Mouse (Mus musculus): Measurements from ENCODE around the gene Pramel5. TPM values are rescaled to one million over a fixed set of nuclear protein-coding genes. Genes with fewer than 3 reads are reported as not detected.
"Not testable (repeated sequence)": the region's sequence is repeated elsewhere in the genome, so short reads cannot be mapped to it uniquely, and the experiment has no call there.

The Pramel5 gene
- not detected in 2 replicates for polyA plus RNA-seq (2015; fragmentation: Nextera tagmentation; extraction: Ambion mirVana)

DNA sequence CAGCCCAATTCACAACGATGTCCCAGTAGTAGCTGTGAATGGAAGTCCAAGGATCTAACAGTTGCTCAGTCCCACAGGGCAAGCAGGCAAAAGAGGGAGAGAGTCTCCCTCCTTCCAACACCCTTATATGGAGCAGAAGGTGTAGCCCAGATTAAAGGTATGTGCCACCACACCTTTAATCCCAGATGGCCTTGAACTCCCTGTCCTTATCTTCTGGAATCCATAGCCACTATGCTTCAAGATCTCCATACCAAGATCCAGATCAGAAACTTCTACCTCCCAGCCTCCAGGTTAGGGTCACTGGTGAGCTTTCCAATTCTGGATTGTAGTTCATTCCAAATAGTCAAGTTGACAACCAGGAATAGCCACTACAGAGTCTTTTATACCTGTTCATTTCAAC, at the start of gene Pramel5:
TSS of gene Pramel5 (minus strand) at position 101 of the 400 bp plus-strand sequence.
- H3K36me3 ChIP-seq (ENCODE audit: control insufficient read depth, insufficient read depth, low read length); ATAC-seq: not testable (repeated sequence)
- WGBS, result 73% methylated on average over 1 of the region's 1 CpGs

GRCm38 (mm10) chr4:144329949-144330348, 49.7 kb upstream of the Pramel5 start, which contains the start of gene Gm13128:
Gm13128 (plus strand) TSS chr4:144330249.
- not testable (repeated sequence) for ATAC-seq; H3K9me3 ChIP-seq (ENCODE audit: control insufficient read depth, low read length); H3K27me3 ChIP-seq (replicated peaks; ENCODE audit: control insufficient read depth, insufficient read depth, low read length); H3K36me3 ChIP-seq (ENCODE audit: control insufficient read depth, insufficient read depth, low read length); H3K9ac ChIP-seq (ENCODE audit: low read depth, low read length); H3K4me3 ChIP-seq (ENCODE audit: low read length); H3K27ac ChIP-seq (ENCODE audit: low read length); H3K4me1 ChIP-seq (ENCODE audit: control insufficient read depth, insufficient read depth, low read length); H3K4me2 ChIP-seq (ENCODE audit: low read depth, low read length)
- 52% methylated on average over 4 of the region's 4 CpGs for WGBS

More for the DNA sequence above, at the start of gene Pramel5:
- H3K4me3 ChIP-seq (ENCODE audit: low read length); H3K4me1 ChIP-seq (ENCODE audit: control insufficient read depth, insufficient read depth, low read length); H3K27ac ChIP-seq (ENCODE audit: low read length); H3K27me3 ChIP-seq (replicated peaks; ENCODE audit: control insufficient read depth, insufficient read depth, low read length); H3K9ac ChIP-seq (ENCODE audit: low read depth, low read length); H3K9me3 ChIP-seq (ENCODE audit: control insufficient read depth, low read length); H3K4me2 ChIP-seq (ENCODE audit: low read depth, low read length): not testable (repeated sequence)

GRCm38 (mm10) chr4:144312666-144313460, 32.6 kb upstream of the Pramel5 start:
- not testable (repeated sequence) for H3K4me1 ChIP-seq (ENCODE audit: control insufficient read depth, insufficient read depth, low read length); H3K9ac ChIP-seq (ENCODE audit: low read depth, low read length); ATAC-seq; H3K36me3 ChIP-seq (ENCODE audit: control insufficient read depth, insufficient read depth, low read length); H3K4me2 ChIP-seq (ENCODE audit: low read depth, low read length); H3K27ac ChIP-seq (ENCODE audit: low read length); H3K4me3 ChIP-seq (ENCODE audit: low read length); H3K9me3 ChIP-seq (ENCODE audit: control insufficient read depth, low read length); H3K27me3 ChIP-seq (replicated peaks; ENCODE audit: control insufficient read depth, insufficient read depth, low read length)
- 72% methylated on average over 2 of the region's 2 CpGs for WGBS

GRCm38 (mm10) chr4:144299414-144299813, 19.1 kb upstream of the Pramel5 start:
- H3K9ac ChIP-seq (ENCODE audit: low read depth, low read length); H3K4me2 ChIP-seq (ENCODE audit: low read depth, low read length); H3K36me3 ChIP-seq (ENCODE audit: control insufficient read depth, insufficient read depth, low read length); ATAC-seq; H3K4me3 ChIP-seq (ENCODE audit: low read length); H3K4me1 ChIP-seq (ENCODE audit: control insufficient read depth, insufficient read depth, low read length); H3K9me3 ChIP-seq (ENCODE audit: control insufficient read depth, low read length); H3K27me3 ChIP-seq (replicated peaks; ENCODE audit: control insufficient read depth, insufficient read depth, low read length); H3K27ac ChIP-seq (ENCODE audit: low read length): not testable (repeated sequence)
- WGBS, result 47% methylated on average over 1 of the region's 1 CpGs

GRCm38 (mm10) chr4:144254768-144255167, 25.5 kb downstream of the Pramel5 start:
- H3K4me1 ChIP-seq (ENCODE audit: control insufficient read depth, insufficient read depth, low read length); H3K27me3 ChIP-seq (replicated peaks; ENCODE audit: control insufficient read depth, insufficient read depth, low read length); H3K36me3 ChIP-seq (ENCODE audit: control insufficient read depth, insufficient read depth, low read length); H3K4me3 ChIP-seq (ENCODE audit: low read length); H3K9me3 ChIP-seq (ENCODE audit: control insufficient read depth, low read length); H3K4me2 ChIP-seq (ENCODE audit: low read depth, low read length); H3K27ac ChIP-seq (ENCODE audit: low read length); H3K9ac ChIP-seq (ENCODE audit: low read depth, low read length); ATAC-seq: not testable (repeated sequence)

Other genes starting within 250 kb of the Pramel5 start
- gene Pramel4, start 221.4 kb downstream of the Pramel5 start, polyA plus RNA-seq (2015; fragmentation: Nextera tagmentation; extraction: Ambion mirVana), result not detected in 2 replicates
- not detected in 2 replicates for gene Gm13102, start 174.0 kb downstream of the Pramel5 start, polyA plus RNA-seq (2015; fragmentation: Nextera tagmentation; extraction: Ambion mirVana)
- gene Oog3, start 117.8 kb downstream of the Pramel5 start, polyA plus RNA-seq (2015; fragmentation: Nextera tagmentation; extraction: Ambion mirVana), result not detected in 2 replicates
- not detected in 2 replicates for gene Oog2, start 89.8 kb downstream of the Pramel5 start, polyA plus RNA-seq (2015; fragmentation: Nextera tagmentation; extraction: Ambion mirVana)
- gene C87977, start 67.2 kb downstream of the Pramel5 start, polyA plus RNA-seq (2015; fragmentation: Nextera tagmentation; extraction: Ambion mirVana), result not detected in 2 replicates
- gene Gm13128, start 49.8 kb upstream of the Pramel5 start, polyA plus RNA-seq (2015; fragmentation: Nextera tagmentation; extraction: Ambion mirVana), result not detected in 2 replicates
- gene Gm13119, start 77.5 kb upstream of the Pramel5 start, polyA plus RNA-seq (2015; fragmentation: Nextera tagmentation; extraction: Ambion mirVana), result not detected in 2 replicates
- not detected in 2 replicates for gene Pramef20, start 97.4 kb upstream of the Pramel5 start, polyA plus RNA-seq (2015; fragmentation: Nextera tagmentation; extraction: Ambion mirVana)
- gene Pramef12, start 128.0 kb upstream of the Pramel5 start, polyA plus RNA-seq (2015; fragmentation: Nextera tagmentation; extraction: Ambion mirVana), result 0.07 TPM in 1 of 2 replicates, not detected in the other
- not detected in 2 replicates for gene 1700012P22Rik, start 158.3 kb upstream of the Pramel5 start, polyA plus RNA-seq (2015; fragmentation: Nextera tagmentation; extraction: Ambion mirVana)
- gene Gm9944, start 172.8 kb upstream of the Pramel5 start, polyA plus RNA-seq (2015; fragmentation: Nextera tagmentation; extraction: Ambion mirVana), result not detected in 2 replicates
- gene Aadacl3, start 183.3 kb upstream of the Pramel5 start, polyA plus RNA-seq (2015; fragmentation: Nextera tagmentation; extraction: Ambion mirVana), result not detected in 2 replicates
- not detected in 2 replicates for gene 9430007A20Rik, start 239.3 kb upstream of the Pramel5 start, polyA plus RNA-seq (2015; fragmentation: Nextera tagmentation; extraction: Ambion mirVana)

Measured in intestine, embryonic 16.5 days (tissue).